Mouse (Mus musculus) testis, adult 2 months (tissue): ENCODE data around the gene Cdx4.

Experiments used
- CTCF ChIP-seq: fragments of 200-500 bp; IDR thresholded peaks from 2 replicates; pipeline ENCODE4 v1.5.1; 2012; ENCODE audit warnings: low read depth, mild to moderate bottlenecking, inconsistent platforms, low read length, moderate library complexity; ENCODE audit not compliant: control insufficient read depth, insufficient read depth, insufficient replicate concordance
- POLR2A ChIP-seq: fragments of 200-500 bp; IDR thresholded peaks from 2 replicates; pipeline ENCODE4 v1.6.1; 2012; ENCODE audit warnings: low read depth, mild to moderate bottlenecking, inconsistent platforms, low read length, moderate library complexity; ENCODE audit not compliant: control insufficient read depth

GRCm38 (mm10) chrX:103314146-103314545 is 7.1 kb upstream of the Cdx4 start:
- TF ChIP-seq CTCF (no peak), POLR2A (no peak)
